Mouse (Mus musculus) erythroblast, embryonic 14.5 days (primary cell): ENCODE results near the gene Glt1d1.
"Not testable (repeated sequence)": the region's sequence is repeated elsewhere in the genome, so short reads cannot be mapped to it uniquely, and the experiment has no call there.

Experiments used
- GATA1 ChIP-seq: IDR thresholded peaks from 2 replicates; pipeline ENCODE4 v1.6.1; 2012; ENCODE audit warnings: low read length, inconsistent platforms, mixed read lengths
- TAL1 ChIP-seq: IDR thresholded peaks from 3 replicates; pipeline ENCODE4 v1.6.1; 2012; ENCODE audit warnings: low read length, inconsistent platforms, mixed read lengths

DNA sequence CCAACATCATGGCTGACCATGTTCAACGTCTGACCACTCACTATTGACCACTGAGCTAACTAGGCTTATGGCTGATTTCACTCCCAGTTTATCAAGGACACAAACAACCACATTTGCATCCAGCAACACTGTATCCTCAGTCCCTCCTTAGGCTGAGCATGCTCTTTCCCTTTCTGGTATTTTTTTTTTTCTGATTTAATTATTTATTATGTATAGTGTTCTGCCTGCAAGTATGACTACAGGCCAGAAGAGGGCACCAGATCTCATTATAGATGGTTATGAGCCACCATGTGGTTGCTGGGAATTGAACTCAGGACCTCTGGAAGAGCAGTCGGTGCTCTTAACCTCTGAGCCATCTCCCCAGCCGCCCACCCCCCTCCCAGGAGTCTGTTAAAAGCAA is 117.5 kb downstream of the Glt1d1 start:
- not testable (repeated sequence) for TF ChIP-seq GATA1, TAL1
